Mouse (Mus musculus): ENCODE data around the gene Olfr1501. TPM values are rescaled to one million over a fixed set of nuclear protein-coding genes. Genes with fewer than 3 reads are reported as not detected.
"Not testable (repeated sequence)": the region's sequence is repeated elsewhere in the genome, so short reads cannot be mapped to it uniquely, and the experiment has no call there.

Gene Olfr1501
- total RNA-seq (2021): not detected
- long read RNA-seq, experiment 1: 0 reads
- long read RNA-seq, experiment 2: 0 reads

GRCm38 (mm10) chr19:13850592-13850991 lies at the start of gene Olfr1501:
TSS of gene Olfr1501 (minus strand) at chr19:13850692.
- DNase-seq: not testable (repeated sequence)

- DNase-seq: no peak
These were observed 47.3 kb upstream of the Olfr1501 start, which contains the start of gene Olfr1504 for GRCm38 (mm10) chr19:13897828-13898227. TSS of gene Olfr1504 (minus strand) at chr19:13897928.

GRCm38 (mm10) chr19:13861495-13861894 lies 11.0 kb upstream of the Olfr1501 start, which contains the start of gene Olfr1502:
TSS of gene Olfr1502 (plus strand) at chr19:13861795.
- DNase-seq: no peak

DNA sequence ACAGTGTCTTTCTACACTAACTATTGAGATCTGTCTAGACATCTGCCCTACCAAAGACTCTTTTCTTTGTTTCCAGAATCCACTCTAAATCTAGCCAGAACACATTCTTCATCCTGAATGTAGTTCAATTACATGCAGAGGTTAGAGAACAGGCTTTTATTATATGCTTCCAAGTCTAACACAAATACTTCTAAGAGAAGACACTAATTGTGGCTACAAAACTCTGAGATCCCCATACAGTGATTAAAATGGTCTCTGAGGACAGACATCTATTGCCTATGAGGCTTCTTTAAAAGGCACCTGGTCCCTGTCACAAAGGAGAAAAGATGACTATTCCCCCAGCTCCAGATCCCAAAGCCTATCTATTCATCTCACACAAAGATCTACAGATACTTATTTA lies 20.1 kb downstream of the Olfr1501 start, which contains the start of gene Olfr1500:
Gene Olfr1500, minus strand, starts transcription at position 101 of the 400 bp plus-strand sequence.
- DNase-seq: no peak

- DNase-seq: no peak
These were observed 22.0 kb downstream of the Olfr1501 start for GRCm38 (mm10) chr19:13828447-13828846.

DNA sequence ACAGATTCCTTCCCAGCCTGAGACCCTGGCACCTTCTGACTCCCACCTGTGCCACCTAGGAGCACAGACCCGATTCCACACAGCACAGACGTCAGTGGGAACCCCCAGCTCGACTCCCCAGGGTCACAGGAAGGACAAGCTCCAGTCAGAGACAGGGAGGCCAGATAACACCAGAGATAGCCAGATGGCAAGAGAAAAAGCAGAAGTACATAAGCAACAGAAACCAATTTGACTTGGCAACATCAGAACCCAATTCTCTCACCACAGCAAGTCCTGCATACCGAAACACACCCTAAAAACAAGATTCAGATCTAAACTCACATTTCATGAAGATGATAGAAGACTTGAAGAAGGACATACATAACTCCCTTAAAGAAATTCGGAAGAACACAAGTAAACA lies 29.6 kb downstream of the Olfr1501 start:
- DNase-seq: no peak

DNA sequence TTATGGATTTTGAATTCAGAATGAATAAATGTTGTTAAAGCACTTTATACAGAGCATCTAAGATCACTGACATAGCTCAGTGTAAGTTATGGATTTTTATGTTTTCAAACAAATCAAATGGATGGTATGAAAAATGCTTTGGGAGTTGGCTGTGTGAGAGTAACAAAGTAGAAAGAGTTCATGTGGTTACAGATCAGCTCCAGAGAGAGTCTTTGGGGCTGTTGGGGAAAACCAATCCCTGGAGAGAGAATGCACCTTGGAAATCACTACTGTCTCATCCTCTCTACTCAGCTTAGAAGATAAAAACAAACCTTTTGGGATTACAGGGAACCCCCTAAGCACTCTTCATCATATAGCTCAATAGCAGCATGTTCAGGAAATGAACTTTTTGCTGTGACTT lies 31.1 kb downstream of the Olfr1501 start, which contains the start of gene Olfr1499:
Gene Olfr1499, minus strand, starts transcription at position 101 of the 400 bp plus-strand sequence.
- DNase-seq: no peak

DNA sequence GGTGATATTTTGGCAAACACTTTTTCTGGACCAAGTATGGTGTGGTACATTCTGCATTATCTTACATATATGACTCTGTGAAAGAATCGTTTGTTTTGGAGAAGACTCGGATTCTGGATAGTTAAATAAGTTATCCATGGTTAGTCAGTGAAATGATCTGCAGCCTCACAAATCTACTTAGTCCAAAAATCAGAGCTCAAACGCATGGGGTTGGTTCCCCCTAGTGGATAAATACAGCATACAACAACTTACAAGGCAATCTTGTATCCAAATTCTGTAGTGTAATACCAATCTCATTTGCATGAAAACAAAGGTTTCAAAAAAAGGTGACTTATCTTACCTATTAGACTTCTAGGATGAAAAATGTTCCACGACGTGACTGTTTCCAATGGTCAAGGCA lies 31.7 kb downstream of the Olfr1501 start:
- DNase-seq: no peak

DNA sequence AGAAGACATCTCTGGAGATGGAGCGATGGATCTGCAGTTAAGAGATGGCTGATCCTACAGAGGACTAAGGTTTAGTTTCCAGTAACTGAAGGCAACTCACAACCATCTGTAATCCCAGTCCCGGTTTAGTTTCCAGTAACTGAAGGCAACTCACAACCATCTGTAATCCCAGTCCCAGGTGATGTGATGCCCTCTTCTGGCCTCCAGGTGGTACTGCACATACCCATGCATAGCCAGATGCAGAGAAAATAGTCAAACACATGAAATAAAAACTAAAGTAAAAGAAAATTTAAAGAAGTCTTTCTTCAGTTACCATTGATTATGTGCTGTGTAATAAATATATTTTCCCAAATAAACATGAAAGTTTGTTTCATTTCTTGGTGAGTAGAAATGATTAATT lies 37.7 kb downstream of the Olfr1501 start:
- no peak for DNase-seq

DNA sequence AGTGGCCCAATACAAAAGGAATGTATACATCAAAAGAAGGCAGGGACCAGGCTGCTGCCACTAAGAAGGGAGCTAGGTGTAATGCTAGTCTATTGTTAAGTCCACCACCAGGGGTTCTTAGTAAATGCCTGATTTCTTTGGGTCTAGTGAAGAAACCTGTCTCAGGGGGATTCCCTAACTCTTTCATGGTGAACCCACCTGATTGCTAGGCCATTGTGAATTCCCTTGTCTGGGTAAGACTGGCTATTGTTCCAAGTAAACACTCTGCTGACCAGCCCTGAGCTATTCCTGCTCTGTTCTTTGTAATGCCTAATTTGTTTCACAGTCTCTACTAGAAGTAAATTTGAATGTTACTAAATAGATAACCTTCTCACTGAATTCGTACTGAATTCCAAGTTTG lies 45.0 kb downstream of the Olfr1501 start:
- not testable (repeated sequence) for DNase-seq

DNA sequence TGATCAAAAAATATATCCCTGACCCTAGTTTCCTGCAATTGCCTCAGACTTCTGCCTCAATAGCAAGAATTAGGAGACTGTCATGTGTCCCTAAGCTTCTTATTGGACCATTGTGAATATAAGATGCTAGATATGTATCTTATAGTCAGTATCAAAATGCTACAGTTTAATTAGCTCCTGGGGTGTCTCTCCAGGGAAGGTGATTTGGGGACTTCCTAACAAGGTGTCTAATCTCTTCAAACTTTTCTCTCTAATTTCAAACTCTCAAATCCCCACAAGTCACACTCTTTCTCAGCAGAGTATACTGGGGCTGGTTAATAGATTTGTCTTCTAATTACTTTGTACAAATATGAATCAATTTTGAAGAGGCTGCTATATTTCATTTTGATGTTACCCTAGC lies 52.4 kb downstream of the Olfr1501 start, which contains the start of gene Olfr1497:
Gene Olfr1497, minus strand, starts transcription at position 101 of the 400 bp plus-strand sequence.
- DNase-seq: no peak

Other genes with a start within 250 kb of the Olfr1501 start
- not detected for gene Olfr1487, start 233.3 kb downstream of the Olfr1501 start, total RNA-seq (2021)
- gene Olfr1489, start 219.1 kb downstream of the Olfr1501 start, total RNA-seq (2021): not detected
- not detected for gene Olfr1490, start 199.6 kb downstream of the Olfr1501 start, total RNA-seq (2021)
- not detected for gene Olfr1491, start 153.4 kb downstream of the Olfr1501 start, total RNA-seq (2021)
- not detected for gene Olfr1493-ps1, start 127.4 kb downstream of the Olfr1501 start, total RNA-seq (2021)
- not detected for gene Olfr1494, start 111.0 kb downstream of the Olfr1501 start, total RNA-seq (2021)
- gene Olfr1495, start 86.1 kb downstream of the Olfr1501 start, total RNA-seq (2021): not detected
- gene Olfr1496, start 72.8 kb downstream of the Olfr1501 start, total RNA-seq (2021): not detected
- gene Olfr1497, start 52.5 kb downstream of the Olfr1501 start, total RNA-seq (2021): not detected
- gene Olfr1499, start 31.2 kb downstream of the Olfr1501 start, total RNA-seq (2021): not detected
- not detected for gene Olfr1500, start 20.2 kb downstream of the Olfr1501 start, total RNA-seq (2021)
- not detected for gene Olfr1502, start 11.1 kb upstream of the Olfr1501 start, total RNA-seq (2021)
- gene Olfr1504, start 47.2 kb upstream of the Olfr1501 start, total RNA-seq (2021): not detected
- gene Olfr1505, start 62.8 kb upstream of the Olfr1501 start, total RNA-seq (2021): not detected